ENCODE assay signal across 24 mouse cellular contexts in genomic region chr10:51191407-51192059, GRCm38 (mm10).
DNase-seq lines count a peak whose midpoint lies in the region; ATAC-seq lines count a peak whose summit lies in the region.
"Had no signal": no experiment of that assay in that cellular context is flagged by ENCODE, and none has a peak within 500 bp of the region (broad histone marks: within the 10 kb centered on the region; RNA-seq: fewer than 3 reads in every experiment).

No protein-coding gene starts in this region.

- H3K9me3 ChIP-seq in midbrain, embryonic 12.5 days = no peaks in the 10 kb centered on the region
- no peaks in the 10 kb centered on the region for H3K9me3 ChIP-seq in midbrain, embryonic 10.5 days (replicated peaks)
- no peaks in the 10 kb centered on the region for H3K9me3 ChIP-seq in hindbrain, embryonic 12.5 days (replicated peaks)
- no peaks in the 10 kb centered on the region for H3K9me3 ChIP-seq in midbrain, embryonic 15.5 days
- H3K9me3 ChIP-seq: embryonic facial prominence, embryonic 12.5 days; heart, embryonic 13.5 days; kidney, embryonic 15.5 days; limb, embryonic 12.5 days; liver, embryonic 12.5 days; stomach, embryonic 15.5 days had no signal

- H3K4me3 ChIP-seq in midbrain, embryonic 12.5 days = no peak overlapping the region
- no peak overlapping the region for H3K4me3 ChIP-seq in midbrain, embryonic 10.5 days
- no peak overlapping the region for H3K4me3 ChIP-seq in hindbrain, embryonic 12.5 days
- no peak overlapping the region for H3K4me3 ChIP-seq in midbrain, embryonic 15.5 days
- H3K4me3 ChIP-seq: embryonic facial prominence, embryonic 12.5 days; erythroblast, embryonic 14.5 days; heart, embryonic 13.5 days; kidney, embryonic 15.5 days; limb, embryonic 12.5 days; liver, embryonic 12.5 days; stomach, embryonic 15.5 days had no signal

- no peaks in the 10 kb centered on the region for H3K36me3 ChIP-seq in midbrain, embryonic 12.5 days
- H3K36me3 ChIP-seq in midbrain, embryonic 10.5 days = no peaks in the 10 kb centered on the region
- no peaks in the 10 kb centered on the region for H3K36me3 ChIP-seq in hindbrain, embryonic 12.5 days
- no peaks in the 10 kb centered on the region for H3K36me3 ChIP-seq in midbrain, embryonic 15.5 days (replicated peaks)
- H3K36me3 ChIP-seq: embryonic facial prominence, embryonic 12.5 days; heart, embryonic 13.5 days; kidney, embryonic 15.5 days; limb, embryonic 12.5 days; liver, embryonic 12.5 days; stomach, embryonic 15.5 days had no signal

- no peak overlapping the region for H3K9ac ChIP-seq in midbrain, embryonic 12.5 days (replicated peaks)
- H3K9ac ChIP-seq in hindbrain, embryonic 12.5 days = no peak overlapping the region
- H3K9ac ChIP-seq in midbrain, embryonic 15.5 days = no peak overlapping the region
- H3K9ac ChIP-seq: embryonic facial prominence, embryonic 12.5 days; heart, embryonic 13.5 days; kidney, embryonic 15.5 days; limb, embryonic 12.5 days; liver, embryonic 12.5 days; lung, embryonic 14.5 days; stomach, embryonic 15.5 days had no signal

- no peak overlapping the region for H3K4me2 ChIP-seq in midbrain, embryonic 12.5 days (replicated peaks)
- no peak overlapping the region for H3K4me2 ChIP-seq in hindbrain, embryonic 12.5 days (replicated peaks)
- 0 out of 2 replicates have a peak overlapping the region, but pooled peaks have one; percentile 14 for H3K4me2 ChIP-seq in midbrain, embryonic 15.5 days
- H3K4me2 ChIP-seq: embryonic facial prominence, embryonic 12.5 days; heart, embryonic 13.5 days; kidney, embryonic 15.5 days; limb, embryonic 12.5 days; liver, embryonic 12.5 days; lung, embryonic 14.5 days; stomach, embryonic 15.5 days had no signal

- peak; percentile 68 for ATAC-seq in midbrain, embryonic 12.5 days (ENCODE audit: low FRiP score, low read depth)
- peak; percentile 71 for ATAC-seq in hindbrain, embryonic 12.5 days (ENCODE audit: low FRiP score)
- peak; percentile 90 for ATAC-seq in midbrain, embryonic 15.5 days (replicated peaks)
- ATAC-seq: intestine, embryonic 16.5 days; liver, embryonic 12.5 days had no signal

- 0 out of 2 replicates have a peak, but pooled peaks cover 2% of the 10 kb centered on the region for H3K4me1 ChIP-seq in midbrain, embryonic 12.5 days
- H3K4me1 ChIP-seq in midbrain, embryonic 10.5 days = no peaks in the 10 kb centered on the region
- no peaks in the 10 kb centered on the region for H3K4me1 ChIP-seq in hindbrain, embryonic 12.5 days
- no peaks in the 10 kb centered on the region for H3K4me1 ChIP-seq in midbrain, embryonic 15.5 days
- H3K4me1 ChIP-seq: embryonic facial prominence, embryonic 12.5 days; heart, embryonic 13.5 days; kidney, embryonic 15.5 days; limb, embryonic 12.5 days; liver, embryonic 12.5 days; stomach, embryonic 15.5 days had no signal

- H3K27ac ChIP-seq in midbrain, embryonic 12.5 days (replicated peaks) = no peak overlapping the region
- H3K27ac ChIP-seq in midbrain, embryonic 10.5 days (replicated peaks) = no peak overlapping the region
- H3K27ac ChIP-seq in hindbrain, embryonic 12.5 days = no peak overlapping the region
- peak overlapping the region; percentile 62; the same call in 1 of the 2 replicates for H3K27ac ChIP-seq in midbrain, embryonic 15.5 days
- H3K27ac ChIP-seq: embryonic facial prominence, embryonic 12.5 days; heart, embryonic 13.5 days; kidney, embryonic 15.5 days; limb, embryonic 12.5 days; liver, embryonic 12.5 days; stomach, embryonic 15.5 days had no signal

- H3K27me3 ChIP-seq in midbrain, embryonic 12.5 days = no peaks in the 10 kb centered on the region
- H3K27me3 ChIP-seq in midbrain, embryonic 10.5 days (ENCODE audit: low read depth, poor library complexity, severe bottlenecking) = no peaks in the 10 kb centered on the region
- no peaks in the 10 kb centered on the region for H3K27me3 ChIP-seq in hindbrain, embryonic 12.5 days
- H3K27me3 ChIP-seq in midbrain, embryonic 15.5 days (replicated peaks) = no peaks in the 10 kb centered on the region
- H3K27me3 ChIP-seq: embryonic facial prominence, embryonic 12.5 days; heart, embryonic 13.5 days; kidney, embryonic 15.5 days; limb, embryonic 12.5 days; liver, embryonic 12.5 days; stomach, embryonic 15.5 days had no signal

- 49% methylated on average over 5 of the region's 5 CpGs for WGBS in midbrain, embryonic 12.5 days
- 64% methylated on average over 5 of the region's 5 CpGs for WGBS in midbrain, embryonic 10.5 days
- WGBS in hindbrain, embryonic 12.5 days = 44% methylated on average over 5 of the region's 5 CpGs
- WGBS in midbrain, embryonic 15.5 days = 34% methylated on average over 5 of the region's 5 CpGs

- DNase-seq in midbrain, embryonic 10.5 days (ENCODE audit: low spot score) = no peak
- peak; percentile 10 for DNase-seq in retina, postnatal 1 day
- DNase-seq in thymus, postnatal 36 days = no peak
- no peak for DNase-seq in adrenal gland, postnatal 4 days (ENCODE audit: low spot score in 2 of 2)
- DNase-seq: B cell, adult 2 months; cerebellum, adult 9-11 months; gastrocnemius, postnatal 10 days; heart, adult 11 months; heart, postnatal 36 days; lung, embryonic 14.5 days; lung, postnatal 36 days; right cerebral cortex, postnatal 14 days; thymus, adult 18-20 months had no signal
